Mouse (Mus musculus): ENCODE measurements around the gene Golga2. TPM values are rescaled to one million over a fixed set of nuclear protein-coding genes. Genes with fewer than 3 reads are reported as not detected.

The Golga2 gene
- total RNA-seq (2021), result 10 to 100 TPM; 73.6 to 78.6 TPM

DNA sequence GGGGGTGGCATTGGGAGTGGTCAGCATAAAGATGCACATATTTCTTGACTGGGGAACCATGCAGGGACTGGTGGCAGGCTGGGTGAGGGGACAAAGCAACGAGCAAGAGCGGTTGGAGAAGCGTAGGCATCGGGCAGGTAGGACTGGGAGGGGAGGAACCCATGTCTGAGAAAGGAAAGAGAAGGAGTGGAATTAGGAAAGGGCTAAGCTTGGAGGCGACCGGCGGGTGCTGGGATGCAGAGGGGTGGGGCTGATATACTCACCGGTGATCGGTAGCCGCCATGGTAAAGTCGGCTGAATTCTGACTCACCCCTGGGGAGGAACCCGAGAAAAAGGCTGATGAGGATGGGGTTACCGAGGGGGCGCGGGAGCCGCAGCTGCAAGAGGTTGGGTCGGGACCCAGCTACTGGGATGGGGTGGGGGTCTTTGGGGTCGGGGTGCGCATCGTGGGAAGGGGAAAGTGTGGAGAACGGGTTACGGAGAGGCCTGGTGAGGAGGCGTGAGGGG is at the start of gene Golga2:
TSS of gene Golga2 (plus strand) at position 51 of the 507 bp plus-strand sequence.
- DNase-seq (ENCODE audit: extremely low spot score in 1 of 2, low spot score in 2 of 2), result no peak
- intact Hi-C loops (cut with DNase I), result no loop called here

DNA sequence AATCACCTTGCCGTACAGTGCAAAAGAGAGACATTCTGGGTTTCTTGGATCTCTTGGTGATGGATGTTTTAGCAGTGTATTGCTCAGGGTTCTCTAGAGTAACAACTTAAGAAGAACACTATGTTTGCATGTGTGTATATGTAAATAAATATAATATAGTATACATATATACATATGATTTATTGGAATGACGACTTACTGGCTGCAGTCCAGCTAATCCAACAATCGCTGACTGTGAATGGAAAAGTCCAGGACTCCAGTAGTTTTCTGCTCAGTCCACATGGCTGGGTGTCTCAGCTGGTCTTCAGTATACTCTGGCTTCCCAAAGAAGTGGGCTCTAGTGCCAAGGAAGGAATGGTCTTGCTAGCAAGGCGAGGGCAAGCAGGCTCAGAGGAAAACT is 49.6 kb upstream of the Golga2 start:
- no peak for DNase-seq (ENCODE audit: extremely low spot score in 1 of 2, low spot score in 2 of 2)
- intact Hi-C loops (cut with DNase I), result no loop called here

DNA sequence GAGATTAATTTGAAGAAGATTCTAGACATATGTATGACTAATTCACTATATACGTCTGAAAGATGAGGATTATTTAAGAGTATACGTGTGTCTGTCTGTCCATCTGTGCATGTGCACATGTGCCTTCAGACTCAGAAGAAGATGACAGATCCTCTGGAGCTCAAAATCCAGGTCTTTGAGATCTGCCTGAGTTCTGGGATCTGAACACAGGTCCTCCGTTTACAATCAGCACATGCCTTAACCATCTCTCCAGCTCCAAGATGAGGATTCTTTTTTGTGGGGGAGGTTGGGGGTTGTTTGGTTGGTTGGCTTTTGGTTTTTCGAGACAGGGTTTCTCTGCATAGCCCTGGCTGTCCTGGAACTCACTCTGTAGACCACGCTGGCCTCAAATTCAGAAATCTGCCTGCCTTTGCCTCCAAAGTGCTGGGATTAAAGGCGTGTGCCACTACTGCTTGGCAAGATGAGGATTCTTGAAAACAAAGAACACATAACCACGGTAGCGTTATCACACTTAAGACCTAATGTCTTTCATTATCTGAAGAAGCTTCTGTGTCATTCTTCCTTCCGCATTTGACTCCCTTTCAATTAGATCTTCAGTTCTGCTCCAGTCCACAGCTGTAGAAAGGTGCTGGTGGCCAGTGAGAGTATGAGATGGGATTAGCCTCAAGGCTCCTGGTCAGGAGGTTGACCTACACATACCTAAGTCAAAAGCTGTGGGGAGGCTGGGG is 48.3 kb upstream of the Golga2 start:
- DNase-seq (ENCODE audit: extremely low spot score in 1 of 2, low spot score in 2 of 2), result no peak
- intact Hi-C loops (cut with DNase I), result no loop called here

DNA sequence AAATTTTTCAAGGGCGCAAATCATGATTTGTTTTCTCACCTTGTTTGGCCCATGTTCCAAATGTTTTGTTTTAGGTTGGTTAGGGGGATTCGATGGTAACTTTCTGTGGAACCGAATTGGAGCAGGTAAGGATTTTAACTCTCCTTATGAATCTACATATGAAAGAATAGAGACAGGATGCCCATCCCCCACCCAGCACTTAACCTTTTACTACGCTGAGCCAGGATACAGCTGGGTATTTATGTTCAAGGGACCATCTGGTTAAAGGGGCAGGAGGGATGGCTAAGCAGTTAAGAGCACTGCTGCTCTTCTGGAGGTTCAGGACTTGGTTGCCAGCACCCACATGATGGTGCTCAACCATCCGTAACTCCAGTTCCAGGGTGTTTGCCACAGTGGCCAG is 46.6 kb upstream of the Golga2 start:
- no peak for DNase-seq (ENCODE audit: extremely low spot score in 1 of 2, low spot score in 2 of 2)
- intact Hi-C loops (cut with DNase I), result no loop called here

DNA sequence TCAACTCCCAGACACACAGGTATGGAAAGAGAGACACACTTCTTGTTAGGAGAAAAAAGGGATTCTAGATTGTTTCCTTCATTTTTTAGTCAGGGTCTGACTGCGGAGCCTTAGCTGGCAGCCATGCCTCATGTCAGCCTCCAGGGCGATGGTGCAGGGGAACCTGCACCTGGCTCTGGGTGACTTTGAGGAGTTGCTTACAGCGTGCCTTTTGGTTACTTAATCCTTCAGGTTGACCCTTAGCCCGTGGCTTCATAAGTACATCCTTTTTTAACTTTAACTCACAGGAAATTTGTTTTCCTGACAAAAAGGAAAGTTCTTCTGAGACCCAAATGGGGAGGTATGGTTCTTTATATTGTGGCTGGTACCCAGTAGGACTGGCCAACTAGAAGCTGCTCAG is 44.2 kb upstream of the Golga2 start:
- intact Hi-C loops (cut with DNase I), result no loop called here
- no peak for DNase-seq (ENCODE audit: extremely low spot score in 1 of 2, low spot score in 2 of 2)

DNA sequence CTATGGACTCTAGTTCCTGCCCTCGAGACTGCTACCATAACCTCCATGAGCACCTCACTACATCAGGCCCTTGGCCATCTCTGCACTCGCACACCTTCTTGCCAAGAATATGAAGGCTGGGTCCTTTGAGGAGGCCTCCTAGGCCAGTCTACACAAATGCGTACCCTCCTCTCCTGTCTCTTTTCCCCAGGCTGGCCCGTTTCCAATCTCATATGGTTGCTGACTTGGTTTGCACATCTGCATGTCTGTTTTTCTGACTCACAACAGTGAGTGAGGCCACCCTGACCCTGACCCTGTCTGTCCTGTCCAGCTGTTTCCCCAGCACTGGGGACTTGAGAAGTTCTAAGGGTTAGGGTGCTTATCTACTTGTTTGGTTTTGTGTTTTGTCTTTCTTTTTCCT is 40.4 kb upstream of the Golga2 start:
- intact Hi-C loops (cut with DNase I), result no loop called here
- no peak for DNase-seq (ENCODE audit: extremely low spot score in 1 of 2, low spot score in 2 of 2)

DNA sequence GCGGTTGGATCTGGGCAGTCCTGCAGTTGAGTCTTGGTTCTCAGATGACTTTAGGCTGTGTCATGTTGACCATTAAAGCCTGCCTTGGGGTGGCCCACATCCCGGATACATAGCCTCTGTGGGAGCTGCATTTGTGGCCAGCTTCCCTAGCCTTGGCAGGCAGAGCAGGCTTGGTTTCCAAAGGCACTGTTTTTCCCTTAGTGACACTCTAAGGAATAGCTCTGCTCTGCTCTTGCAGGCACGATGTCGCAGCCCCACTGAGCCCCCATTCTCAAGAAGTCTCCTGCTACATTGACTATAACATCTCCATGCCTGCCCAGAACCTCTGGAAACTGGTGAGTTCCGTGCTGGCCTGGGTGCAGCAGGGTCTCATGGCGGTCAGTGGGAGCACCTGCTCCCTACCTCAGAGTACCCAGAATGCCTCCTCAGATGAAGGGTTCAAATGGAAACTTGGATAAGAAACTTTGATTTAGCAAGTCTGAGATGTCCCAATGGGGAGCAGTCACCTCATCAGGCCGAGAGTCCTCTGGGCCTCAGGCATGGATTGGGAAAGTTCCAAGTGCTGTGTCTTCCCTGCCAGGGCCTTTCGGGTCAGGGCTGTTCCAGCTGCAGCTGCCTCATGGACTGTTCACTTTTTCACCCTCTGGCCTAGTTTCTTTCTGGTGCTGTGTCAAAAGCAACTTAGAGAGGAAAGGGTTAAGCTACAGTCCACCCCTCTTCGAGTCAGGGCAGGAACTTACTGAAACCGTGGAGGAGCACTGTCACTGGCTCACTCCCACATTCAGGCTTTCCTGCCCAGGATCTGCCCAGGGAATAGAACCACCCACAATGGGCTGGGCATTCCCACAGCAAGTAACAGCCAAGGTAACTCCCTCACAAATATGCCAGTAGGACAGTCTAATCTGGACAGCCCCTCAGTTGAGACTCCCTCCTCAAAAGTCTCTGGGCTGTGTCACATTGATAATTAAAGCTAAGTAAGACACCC is 38.5 kb upstream of the Golga2 start:
- no peak for DNase-seq (ENCODE audit: extremely low spot score in 1 of 2, low spot score in 2 of 2)
- intact Hi-C loops (cut with DNase I), result no loop called here

DNA sequence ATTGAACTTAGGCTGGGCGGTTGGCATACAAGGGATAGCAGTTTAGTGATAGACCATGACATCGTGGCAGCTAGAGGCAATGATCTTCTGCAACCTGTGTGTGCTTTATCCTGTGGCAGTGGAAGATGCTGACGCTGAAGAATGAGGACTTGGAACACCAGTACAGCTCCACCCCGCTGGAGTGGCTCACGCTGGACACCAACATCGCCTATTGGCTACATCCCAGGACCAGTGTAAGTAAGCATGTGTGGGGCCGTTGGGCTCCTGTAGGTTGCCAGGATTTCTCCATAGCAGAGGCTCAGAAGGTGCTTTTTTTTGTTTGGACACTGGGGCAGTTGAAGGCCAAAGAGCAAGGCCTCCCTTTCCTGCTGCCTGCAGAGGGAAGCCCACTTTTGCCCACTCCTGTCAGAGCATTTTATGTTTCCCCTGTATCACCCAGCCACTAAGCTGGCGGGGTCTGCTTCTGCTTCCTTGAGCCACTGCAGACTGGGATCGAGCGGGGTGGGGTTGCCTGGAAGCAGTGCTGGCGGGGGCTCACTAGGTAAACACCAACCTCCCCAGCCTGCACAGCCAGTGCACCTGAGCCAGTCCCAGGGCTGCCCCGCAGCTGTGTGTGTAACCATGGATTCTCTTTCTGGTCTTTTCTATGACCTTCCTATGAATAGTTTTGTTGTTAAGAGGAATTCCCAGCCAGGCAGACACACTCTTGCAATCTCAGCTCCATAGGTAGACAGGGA is 35.2 kb upstream of the Golga2 start:
- no peak for DNase-seq (ENCODE audit: extremely low spot score in 1 of 2, low spot score in 2 of 2)
- intact Hi-C loops (cut with DNase I), result no loop called here

DNA sequence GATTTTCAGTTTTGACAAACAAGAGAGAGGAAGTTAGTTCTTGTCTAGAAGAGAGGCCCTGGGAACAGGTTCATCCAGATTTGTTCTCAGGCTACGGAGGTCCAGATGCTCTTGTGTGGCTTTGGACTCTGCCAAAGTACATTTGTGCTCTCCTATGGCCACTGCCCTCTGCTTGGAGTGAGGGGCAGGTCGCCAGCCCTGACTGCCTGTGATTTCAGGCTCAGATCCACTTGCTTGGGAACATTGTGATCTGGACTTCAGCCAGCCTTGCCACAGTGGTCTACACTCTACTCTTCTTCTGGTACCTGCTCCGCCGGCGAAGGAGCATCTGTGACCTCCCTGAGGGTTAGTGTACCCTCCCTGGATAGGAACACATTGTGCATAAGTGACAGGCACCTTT is 34.5 kb upstream of the Golga2 start:
- intact Hi-C loops (cut with DNase I), result no loop called here
- no peak for DNase-seq (ENCODE audit: extremely low spot score in 1 of 2, low spot score in 2 of 2)

DNA sequence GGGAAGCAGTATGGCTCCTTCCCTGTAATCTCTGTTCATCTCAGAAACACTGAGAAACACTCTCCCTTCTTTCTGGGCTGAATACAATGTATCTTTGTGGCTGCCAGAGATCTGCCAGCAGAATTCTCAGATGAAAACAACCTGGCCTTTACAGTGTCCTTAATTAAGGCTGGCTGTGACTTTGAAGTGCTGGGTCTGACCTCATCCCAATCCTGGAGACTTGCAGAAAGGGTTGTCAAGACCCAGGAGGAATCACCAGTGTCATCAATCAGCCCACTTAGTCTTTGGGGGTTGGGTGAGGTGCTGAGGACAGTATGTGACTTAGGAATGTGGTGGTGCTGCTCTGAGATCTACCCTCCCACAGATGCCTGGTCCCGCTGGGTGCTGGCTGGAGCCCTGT is 33.8 kb upstream of the Golga2 start:
- intact Hi-C loops (cut with DNase I), result no loop called here
- no peak for DNase-seq (ENCODE audit: extremely low spot score in 1 of 2, low spot score in 2 of 2)

DNA sequence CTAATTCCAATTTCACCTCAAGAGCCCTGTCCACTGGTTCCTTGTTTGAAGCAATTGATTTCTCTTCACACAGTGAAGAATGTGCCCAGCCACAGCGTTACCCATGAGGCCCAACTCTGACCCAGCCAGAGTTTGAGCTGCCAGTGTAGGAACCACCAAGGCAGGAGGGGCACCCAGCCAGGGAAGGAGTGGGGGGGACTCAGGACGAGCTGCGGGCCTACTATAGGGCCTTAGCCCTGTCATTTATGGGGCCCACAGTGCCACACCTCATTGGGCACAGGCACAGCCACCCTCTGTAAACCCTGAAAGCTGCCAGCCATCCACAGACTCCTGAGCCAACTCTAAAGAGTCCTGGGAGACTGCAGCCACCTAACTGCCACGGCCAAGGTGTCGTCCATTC is 32.6 kb upstream of the Golga2 start:
- intact Hi-C loops (cut with DNase I), result no loop called here
- no peak for DNase-seq (ENCODE audit: extremely low spot score in 1 of 2, low spot score in 2 of 2)

DNA sequence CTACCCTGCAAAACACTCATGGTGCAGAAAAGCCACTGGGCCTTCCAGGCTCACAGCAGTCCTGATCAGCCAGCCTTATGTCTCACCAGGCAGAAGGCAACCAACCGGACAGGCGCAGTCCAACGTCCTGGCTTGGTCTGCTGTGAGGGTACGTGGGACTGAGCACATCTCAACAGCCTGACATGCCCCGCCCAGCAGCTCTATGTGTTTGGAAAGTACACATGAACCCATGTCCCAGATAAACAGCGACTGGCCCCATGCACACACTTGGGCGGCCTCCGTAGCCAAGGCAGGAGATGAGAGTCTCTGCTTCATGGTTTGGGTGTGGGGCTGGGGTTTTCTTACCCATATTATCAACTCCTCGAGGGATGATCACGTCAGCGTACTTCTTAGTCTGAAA is 30.9 kb upstream of the Golga2 start:
- no peak for DNase-seq (ENCODE audit: extremely low spot score in 1 of 2, low spot score in 2 of 2)
- intact Hi-C loops (cut with DNase I), result no loop called here

DNA sequence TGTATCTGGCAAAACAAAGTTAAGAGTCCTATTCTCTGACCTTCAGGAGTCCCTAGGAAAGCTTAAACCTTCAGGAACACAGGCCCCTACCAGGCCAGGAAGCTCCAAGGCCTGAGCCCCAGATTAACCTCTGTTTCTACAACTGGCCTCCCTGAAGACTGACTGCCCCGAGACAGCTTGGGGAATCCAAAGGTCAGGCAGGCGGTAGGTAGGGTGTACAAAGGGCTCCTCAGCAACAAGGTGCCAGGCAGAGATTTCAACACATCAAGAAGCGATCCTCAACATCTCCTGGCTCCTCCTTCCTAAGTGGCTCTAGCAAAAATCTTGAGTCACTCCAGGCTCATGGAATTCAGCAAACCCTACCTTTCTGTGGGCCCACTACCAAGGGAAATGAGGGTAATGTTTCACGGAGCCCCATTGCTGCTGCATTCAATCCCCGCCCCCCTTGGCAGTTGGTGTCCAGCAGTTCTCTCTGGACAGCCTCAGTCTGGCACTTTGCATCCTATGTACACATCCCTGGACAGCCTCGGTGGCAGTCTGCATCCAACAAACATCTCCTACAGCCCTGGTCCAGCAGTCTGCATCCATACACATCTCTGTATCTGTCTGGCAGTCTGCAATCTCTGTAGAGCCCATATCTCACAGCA is 28.2 kb upstream of the Golga2 start:
- peak in 1 of 2 experiments; percentile 37 for DNase-seq (ENCODE audit: extremely low spot score in 1 of 2, low spot score in 2 of 2)
- intact Hi-C loops (cut with DNase I), result no loop called here

DNA sequence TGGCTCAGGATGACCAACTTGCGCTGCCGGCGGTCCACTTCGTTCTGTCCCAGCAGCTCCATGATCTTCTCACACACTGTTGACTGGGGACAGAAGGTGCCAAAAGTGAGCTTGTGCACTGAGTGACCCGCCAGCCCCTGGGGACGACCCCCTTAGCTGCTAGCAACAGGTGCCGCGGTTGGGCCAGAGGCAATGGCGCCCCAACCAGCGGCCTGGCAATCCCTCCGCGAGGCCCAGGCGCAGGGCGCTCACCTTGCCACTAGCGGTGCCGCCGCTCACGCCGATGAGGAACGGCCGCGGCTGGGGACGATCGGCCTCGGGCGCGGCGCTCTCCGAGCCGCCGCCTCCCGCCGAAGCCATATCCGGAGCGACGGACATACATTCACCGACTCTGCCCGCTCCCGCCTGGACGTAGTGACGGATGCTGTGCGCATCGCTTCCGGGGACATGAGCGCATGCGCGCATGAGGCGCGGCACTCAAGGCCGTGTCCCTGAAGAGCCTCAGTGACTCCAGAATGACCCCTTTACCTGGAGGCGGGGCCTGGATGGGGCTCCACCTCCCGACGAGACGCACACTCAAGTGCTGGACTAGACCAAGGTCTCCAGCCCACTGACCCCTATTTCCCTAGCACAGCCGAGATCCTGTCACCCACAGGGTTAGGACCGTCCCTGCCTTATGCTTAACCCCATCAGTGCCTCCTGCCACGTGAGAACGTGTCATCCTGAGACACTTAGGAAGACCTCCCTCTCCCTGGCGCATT is 27.3 kb upstream of the Golga2 start, which contains the start of gene Uck1:
TSS of gene Uck1 (minus strand) at position 503 of the 761 bp plus-strand sequence.
- peak; percentile 82 to 92 for DNase-seq (ENCODE audit: extremely low spot score in 1 of 2, low spot score in 2 of 2)
- intact Hi-C loops (cut with DNase I), result no loop called here

DNA sequence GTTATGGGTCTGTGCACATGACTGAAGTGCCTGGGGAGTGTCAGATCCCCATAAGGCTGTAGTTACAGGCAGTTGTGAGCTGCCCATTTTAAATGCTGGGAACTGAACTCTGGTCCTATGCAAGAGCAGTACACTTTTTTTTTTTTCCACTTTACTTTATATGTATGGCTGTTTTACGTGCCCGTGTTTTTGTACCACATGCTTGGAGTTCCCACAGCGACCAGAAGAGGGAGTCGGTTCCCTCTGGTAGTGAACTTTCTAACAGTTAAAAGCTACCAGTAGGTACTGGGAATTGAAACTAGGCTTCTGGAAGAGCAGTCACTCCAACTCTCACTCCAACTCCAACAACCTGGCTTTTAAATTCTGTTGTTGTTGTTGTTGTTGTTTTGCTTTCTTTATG is 26.5 kb upstream of the Golga2 start:
- intact Hi-C loops (cut with DNase I), result no loop called here
- DNase-seq (ENCODE audit: extremely low spot score in 1 of 2, low spot score in 2 of 2), result peak in 1 of 2 experiments; percentile 50

DNA sequence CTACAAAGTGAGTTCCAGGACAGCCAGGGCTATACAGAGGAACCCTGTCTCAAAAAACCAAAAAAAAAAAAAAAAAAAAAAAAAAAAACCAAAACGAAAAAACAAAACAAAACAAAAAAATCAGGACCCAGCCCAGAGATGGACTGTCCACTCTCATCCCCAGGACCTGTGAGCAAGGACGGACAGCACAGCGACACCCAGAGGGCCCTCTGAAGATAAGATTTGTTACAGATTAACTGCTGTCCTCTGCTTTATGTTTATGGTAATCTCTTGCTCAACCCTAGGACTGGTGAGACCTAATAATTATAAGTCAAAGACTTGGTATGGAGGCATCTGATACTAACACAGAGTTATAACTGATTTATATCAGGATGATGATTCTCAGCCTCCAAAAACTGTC is 11.4 kb upstream of the Golga2 start:
- DNase-seq (ENCODE audit: extremely low spot score in 1 of 2, low spot score in 2 of 2), result no peak
- intact Hi-C loops (cut with DNase I), result no loop called here

DNA sequence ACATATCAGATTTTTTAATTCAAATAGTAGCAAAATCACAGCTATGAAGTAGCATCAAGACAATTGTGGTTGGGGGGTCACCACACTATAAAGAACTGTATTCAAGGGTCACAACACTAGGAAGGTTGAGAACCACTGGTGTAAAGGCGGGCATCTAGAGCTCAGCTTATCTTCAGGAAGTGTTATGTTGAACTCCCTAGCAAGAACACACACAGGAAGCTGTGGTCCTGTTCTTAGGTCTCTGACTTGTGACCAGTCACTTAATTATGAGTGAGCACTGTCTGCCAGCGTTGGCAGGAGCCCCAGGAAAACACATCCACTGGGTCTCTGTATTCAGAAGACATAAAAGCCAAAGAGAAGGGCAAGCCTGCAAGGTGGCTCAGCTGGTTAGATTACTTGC is 4.9 kb upstream of the Golga2 start:
- intact Hi-C loops (cut with DNase I), result no loop called here
- DNase-seq (ENCODE audit: extremely low spot score in 1 of 2, low spot score in 2 of 2), result no peak

DNA sequence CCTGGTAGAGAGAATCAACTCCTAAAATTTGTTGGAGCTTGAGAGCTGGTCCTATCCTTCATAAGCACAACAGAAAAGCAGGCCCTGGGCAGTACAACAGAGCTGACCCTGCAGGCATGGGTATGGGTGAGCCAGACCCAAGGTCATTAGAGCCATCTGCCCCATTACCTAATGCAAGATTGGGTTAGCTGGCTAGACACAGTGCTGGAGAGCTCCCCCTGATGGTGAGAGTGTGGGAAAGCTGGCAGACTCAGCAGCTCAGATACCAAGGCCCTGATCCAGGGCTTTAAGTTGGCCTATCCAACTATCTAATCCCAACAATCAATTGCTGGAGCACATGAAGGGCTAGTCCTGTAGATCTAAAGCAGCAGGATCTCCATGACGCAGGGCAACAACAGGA is 4.5 kb upstream of the Golga2 start:
- DNase-seq (ENCODE audit: extremely low spot score in 1 of 2, low spot score in 2 of 2), result peak in 1 of 2 experiments; percentile 39

More for the DNA sequence above, 4.5 kb upstream of the Golga2 start:
- intact Hi-C loops (cut with DNase I), result no loop called here
